Mouse (Mus musculus): ENCODE data around the gene Fhl5. TPM values are rescaled to one million over a fixed set of nuclear protein-coding genes. Genes with fewer than 3 reads are reported as not detected.

Fhl5 gene
- total RNA-seq, 2 experiments from 2014 or later: 0.60 to 1.3 TPM

Other genes with a start within 250 kb of the Fhl5 start
- gene Ufl1, start 38.9 kb upstream of the Fhl5 start, total RNA-seq (2021): 10 to 100 TPM; 22.8 to 31.5 TPM